Mouse (Mus musculus) CD4-positive, CD25-positive, alpha-beta regulatory T cell, adult 4 months (primary cell): ENCODE measurements around the gene Etfb. TPM values are rescaled to one million over a fixed set of nuclear protein-coding genes. Genes with fewer than 3 reads are reported as not detected.
A peak's percentile ranks its signal among the peaks of the same experiment; 100 is the strongest.

ENCODE experiments used
- ATAC-seq: one replicate; pipeline ENCODE4 v1.8.0; 2017
- polyA plus RNA-seq, 2 experiments: library from polyadenylated mRNA; unstranded; fragments of 100-300 nt; shearing (Covaris generic); gene quantifications; one replicate each; pipeline ENCODE4 v1.2.1; 2017

The Etfb gene
- polyA plus RNA-seq, 2 experiments from 2014 or later, result 177 to 184 TPM

GRCm38 (mm10) chr7:43449811-43450210 lies 5.9 kb downstream of the Etfb start:
- ATAC-seq, result no peak

DNA sequence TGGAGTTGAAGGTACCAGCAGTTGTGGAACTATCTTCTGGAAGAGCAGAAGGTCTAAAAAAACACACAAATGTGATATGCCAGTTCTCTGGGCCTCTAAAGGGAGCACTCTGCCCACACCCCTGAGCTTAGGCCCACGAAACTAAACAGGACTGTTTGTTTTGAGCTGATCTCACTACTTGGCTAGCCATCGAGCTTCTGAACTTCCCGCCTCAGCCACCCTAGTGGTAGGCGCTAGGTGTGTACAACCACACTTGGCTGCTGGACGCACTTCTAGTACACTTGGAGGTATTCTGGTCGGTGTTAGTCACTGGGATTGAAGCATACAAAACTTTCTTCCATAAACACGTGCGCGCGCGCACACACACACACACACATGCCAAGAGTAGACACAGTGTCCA lies 7.8 kb downstream of the Etfb start:
- ATAC-seq, result no peak

DNA sequence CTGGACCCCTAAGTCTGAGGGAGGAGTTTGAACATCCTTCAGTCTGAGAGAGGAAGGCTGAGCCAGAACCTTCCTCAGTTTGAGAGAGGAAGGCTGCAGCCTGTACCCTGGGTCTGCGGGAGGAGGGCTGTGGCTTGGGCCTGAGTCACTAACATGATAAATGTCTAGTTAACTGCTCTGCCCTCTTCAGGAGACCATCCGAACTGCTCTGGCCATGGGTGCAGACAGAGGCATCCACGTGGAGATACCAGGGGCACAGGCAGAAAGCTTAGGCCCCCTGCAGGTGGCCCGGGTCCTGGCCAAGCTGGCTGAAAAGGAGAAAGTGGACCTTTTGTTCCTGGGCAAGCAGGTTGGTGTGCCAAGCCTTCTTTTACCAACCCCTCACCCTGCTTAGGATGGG lies 8.7 kb downstream of the Etfb start:
- peak; percentile 60 for ATAC-seq

DNA sequence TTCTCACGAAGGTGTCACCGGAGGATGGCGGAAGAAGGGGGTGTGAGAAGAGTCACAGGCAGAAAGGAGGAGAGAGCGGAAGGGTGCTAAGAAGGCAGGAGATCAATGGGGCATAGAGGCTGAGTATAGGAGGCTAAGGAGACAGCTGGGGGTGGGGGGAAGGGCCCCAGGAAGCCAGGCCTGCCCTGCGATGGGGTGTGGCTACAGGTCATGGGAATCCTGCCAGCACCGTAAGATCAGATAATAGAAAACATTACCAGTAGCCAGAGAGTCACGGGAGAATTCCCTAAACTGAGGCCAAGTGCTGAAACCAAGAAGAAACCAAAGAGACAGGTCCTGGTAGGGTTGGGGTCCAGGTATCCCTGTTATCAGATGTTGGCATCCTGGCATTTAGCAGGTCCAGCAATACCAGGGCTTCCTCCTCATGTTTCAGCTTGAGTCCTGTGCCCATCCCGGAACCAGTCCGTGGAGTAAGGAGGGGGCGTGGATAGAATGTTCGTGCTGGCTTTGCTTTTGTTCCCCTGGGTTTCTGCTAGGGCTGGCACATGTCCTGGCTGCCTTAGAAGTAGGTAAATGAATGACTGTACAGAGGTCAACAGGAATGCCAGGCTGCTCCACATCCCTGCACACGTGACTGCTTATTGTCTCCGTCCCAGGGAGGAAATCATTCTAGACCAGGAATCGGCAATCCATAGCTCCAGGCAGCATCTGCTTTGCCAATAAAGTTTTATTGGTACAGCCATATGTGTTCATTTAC lies 9.9 kb downstream of the Etfb start:
- no peak for ATAC-seq

GRCm38 (mm10) chr7:43454371-43454770 lies 10.5 kb downstream of the Etfb start:
- ATAC-seq, result no peak

DNA sequence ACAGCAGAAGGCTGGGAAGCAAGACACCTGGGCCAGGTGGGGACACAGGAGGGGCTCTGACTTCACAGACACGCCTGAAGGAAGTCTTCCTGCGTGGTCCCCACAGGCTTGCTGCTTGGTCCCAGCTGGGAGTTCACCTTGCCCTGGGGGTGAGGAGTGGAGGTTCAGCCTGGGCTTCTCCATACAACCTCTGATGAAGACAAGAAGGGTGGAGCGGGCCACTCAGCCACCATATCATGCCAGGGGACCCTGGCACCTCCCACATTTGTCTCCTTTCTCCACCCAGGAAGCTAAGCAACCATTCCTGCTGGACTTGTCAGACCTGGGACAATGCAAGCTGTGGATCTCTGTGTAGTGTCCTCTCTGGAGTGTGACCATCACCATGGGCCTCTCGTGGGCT lies 19.0 kb downstream of the Etfb start, which contains the start of gene Vsig10l:
TSS of gene Vsig10l (plus strand) at position 301 of the 400 bp plus-strand sequence.
- no peak for ATAC-seq

DNA sequence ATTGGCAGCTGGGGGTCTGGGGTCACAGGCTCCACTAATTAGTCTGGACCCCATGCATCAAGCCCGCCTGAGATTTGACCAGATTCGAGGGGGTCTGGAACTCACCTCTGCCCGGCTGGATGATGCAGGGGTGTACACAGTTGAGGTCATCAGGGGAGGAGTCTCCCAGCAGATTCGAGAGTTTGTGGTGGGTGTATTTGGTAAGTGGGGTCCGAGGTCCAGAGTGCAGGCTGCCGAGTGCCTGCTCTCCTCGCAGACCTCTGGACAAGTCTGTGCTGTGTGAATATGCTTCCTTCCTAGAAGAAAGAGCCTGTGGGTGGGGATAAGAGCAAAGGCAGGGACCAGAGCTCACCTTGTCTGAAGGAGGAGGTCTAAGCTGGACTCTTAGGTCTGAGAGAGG lies 20.1 kb downstream of the Etfb start:
- ATAC-seq, result no peak

GRCm38 (mm10) chr7:43464864-43465343 lies 21.0 kb downstream of the Etfb start:
- ATAC-seq, result peak; percentile 0

- ATAC-seq, result peak; percentile 86
Observed at GRCm38 (mm10) chr7:43465344-43466098, 21.6 kb downstream of the Etfb start.

GRCm38 (mm10) chr7:43466099-43466694 lies 22.3 kb downstream of the Etfb start:
- peak; percentile 69 for ATAC-seq

DNA sequence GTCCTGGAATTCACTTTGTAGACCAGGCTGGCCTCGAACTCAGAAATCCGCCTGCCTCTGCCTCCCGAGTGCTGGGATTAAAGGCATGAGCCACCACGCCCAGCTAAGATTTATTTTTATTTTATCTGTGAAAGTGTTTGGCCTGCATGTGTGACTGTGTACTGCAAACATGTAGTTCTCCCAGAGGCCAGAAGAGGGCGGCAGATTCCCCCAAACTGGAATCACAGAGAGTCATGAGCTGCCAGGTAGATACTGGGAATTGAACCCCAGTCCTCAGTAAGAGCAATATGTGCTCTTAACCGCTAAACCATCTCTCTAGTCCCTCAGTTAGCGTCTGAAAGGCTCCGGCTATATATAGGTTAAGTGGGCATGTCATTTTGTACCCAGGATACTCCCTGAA lies 26.5 kb downstream of the Etfb start:
- ATAC-seq, result no peak

DNA sequence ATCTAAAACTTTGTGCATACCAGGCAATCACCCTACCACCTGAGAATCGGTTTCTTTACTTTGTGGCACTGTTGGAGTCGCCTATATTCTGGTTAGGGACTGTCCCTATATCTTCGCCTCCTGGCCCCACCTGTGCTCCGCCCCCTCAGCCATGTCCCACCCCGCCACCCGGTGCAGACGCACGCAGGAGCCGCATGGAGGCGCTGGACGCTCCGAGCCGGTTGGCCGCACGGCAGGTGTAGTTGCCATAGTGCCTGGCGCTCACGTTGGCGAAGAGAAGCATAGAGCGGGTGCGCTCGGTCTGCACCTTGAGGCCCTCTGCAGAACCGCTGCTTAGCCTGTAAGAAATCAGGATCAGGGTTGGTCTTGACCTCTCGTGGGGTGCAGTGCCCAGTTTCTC lies 31.8 kb downstream of the Etfb start:
- peak; percentile 92 for ATAC-seq

- ATAC-seq, result no peak
Observed at GRCm38 (mm10) chr7:43476376-43476775, 32.5 kb downstream of the Etfb start.

DNA sequence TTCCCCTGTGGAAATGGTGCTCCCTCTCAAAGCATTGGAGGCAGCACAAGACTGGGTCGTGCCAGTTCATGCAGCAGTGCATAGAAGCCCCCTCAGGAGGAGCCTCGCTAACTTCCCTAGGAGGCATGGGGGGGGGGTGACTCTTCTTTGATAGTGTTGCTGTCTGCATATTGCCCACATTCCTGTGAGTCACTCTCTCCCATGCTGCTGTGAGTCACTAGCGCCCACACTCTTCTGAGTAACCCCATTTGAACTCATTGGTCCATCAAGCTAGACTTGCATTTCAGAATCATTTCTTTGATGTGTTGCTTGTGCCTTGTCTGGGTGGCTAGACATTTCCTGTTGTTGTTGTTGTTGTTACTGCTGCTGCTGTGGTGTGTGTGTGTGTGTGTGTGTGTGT lies 37.3 kb downstream of the Etfb start:
- ATAC-seq, result peak; percentile 89

DNA sequence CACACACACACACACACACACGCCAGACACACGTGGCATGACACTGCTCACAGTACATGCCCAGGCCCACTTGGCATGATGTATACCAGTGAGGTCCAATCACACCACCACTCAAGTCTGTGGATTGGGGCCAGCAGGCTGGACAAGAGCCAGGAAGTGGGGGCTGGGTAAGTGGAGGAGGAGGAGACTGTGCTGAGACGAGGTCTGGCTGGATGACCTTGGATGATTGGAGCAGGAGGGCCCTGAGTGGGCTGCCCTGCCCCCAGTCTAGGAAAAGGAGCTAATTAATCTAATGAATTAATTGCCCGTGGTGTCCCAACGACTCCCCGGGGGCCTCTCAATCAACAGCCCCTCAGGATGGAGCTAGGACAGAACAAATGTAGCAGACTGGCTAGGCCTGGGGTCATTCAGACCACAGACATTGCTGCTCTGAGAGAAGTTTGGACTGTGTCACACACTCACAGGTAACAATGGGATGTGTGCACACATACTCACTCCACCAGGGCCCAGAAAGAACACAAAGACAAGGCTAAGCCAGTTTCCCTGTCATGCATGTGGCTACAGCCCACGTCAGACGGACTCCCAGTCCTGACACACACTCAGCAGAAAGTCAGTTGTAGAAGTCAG lies 38.3 kb downstream of the Etfb start:
- ATAC-seq, result no peak

- ATAC-seq, result no peak
Observed at GRCm38 (mm10) chr7:43483236-43483635, 39.4 kb downstream of the Etfb start.

DNA sequence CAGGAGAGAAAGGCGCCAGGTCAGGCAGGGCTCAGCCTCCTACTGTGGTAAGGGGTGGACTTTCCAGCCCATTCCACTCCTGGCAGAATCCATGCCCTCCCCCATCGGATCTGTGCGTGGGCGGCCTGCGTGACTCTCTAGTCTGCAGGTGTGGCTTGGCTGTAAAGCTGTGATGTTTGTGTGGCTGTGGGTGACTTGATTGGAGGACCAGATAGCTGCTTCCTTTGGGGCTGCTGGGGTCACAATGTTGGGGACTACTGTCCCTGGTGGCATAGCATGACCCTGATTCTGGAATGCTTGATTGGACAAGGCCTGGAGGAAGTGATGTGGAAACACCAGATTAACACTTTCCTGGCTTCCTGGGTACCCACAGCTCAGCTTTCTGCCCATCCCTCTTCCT lies 44.8 kb downstream of the Etfb start:
- ATAC-seq, result no peak

DNA sequence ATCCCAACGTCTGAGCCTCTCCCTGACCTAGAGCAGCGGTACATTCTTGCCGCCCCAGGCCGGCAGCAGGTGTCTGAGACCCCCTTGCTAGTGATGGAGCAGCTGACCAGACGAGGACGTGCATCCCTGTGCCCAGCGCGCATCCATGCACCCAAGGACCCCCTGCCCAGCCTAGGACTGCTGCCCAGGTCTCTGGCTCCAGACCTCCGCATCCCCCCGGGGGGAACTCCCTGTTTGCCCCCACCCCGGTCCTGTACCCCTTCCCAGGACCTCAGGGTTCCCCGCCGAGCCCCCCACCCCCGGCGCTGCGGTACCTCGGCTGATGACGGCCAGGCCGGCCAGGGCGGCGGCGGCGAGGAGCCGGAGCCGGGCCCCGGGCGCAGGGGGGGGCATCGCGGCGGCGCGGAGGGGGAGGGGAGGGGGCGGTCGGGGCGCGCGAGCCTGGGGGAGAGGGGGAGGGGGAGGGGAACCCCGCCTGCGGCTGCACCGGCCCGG lies 45.8 kb downstream of the Etfb start, which contains the start of gene Iglon5:
TSS of gene Iglon5 (minus strand) at position 445 of the 495 bp plus-strand sequence.
- ATAC-seq, result no peak

DNA sequence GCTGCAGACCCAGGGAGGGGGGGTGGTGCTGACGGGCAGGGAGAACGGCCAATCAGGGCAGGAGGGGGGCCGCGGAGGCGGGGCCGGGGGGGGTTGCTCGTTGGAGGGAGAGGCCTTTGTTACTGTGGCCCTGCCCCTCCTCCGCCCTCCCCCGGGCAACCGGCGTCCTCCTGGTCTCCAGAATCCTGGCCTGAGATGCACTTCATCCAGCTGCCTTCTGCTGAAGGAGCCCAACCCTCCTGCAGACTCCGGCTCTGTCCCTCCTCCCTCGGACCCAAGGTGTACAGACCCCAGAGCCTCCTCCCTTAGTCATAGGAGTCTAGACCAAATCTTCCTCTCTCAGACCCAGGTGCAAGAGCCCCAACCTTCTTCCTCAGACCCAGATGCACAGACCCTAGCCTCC lies 46.3 kb downstream of the Etfb start:
- no peak for ATAC-seq

- ATAC-seq, result no peak
Observed at GRCm38 (mm10) chr7:43490861-43491260, 47.0 kb downstream of the Etfb start.

DNA sequence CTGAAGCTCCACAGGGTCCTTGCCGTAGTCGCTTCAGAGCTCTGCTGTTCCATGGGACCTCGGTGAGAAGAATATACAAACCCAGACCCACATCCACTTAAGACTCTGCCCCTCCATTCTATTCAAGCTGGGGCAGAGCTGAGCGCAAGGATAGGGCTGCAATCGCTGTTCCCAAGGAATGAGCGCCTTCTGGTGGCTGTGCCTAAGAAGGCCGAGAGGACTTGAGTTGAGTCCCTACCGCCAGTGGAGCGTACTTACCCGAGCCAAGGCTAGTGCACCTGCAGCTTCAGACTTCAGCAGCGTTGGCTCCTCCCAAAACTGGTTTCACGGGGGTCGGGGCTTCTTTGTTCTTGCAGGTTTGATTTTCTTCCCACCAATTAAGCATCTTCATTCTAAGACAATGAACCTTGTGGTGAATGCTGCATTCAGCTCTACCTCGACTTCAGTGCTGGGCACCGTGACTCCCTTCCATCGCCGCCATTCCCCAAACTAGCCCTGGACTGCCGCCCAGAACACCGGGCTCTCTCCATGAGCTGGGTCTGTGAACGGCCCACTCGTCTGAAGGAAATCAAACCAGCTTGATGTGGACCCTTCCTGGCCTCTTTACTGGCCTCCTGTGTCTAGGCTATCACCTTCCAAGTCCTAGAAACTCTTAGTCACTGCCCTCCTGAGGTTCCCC lies 51.6 kb downstream of the Etfb start:
- peak; percentile 65 for ATAC-seq
